Mouse (Mus musculus) embryonic facial prominence, embryonic 12.5 days (tissue): ENCODE measurements around the gene Atl1. TPM values are rescaled to one million over a fixed set of nuclear protein-coding genes. Genes with fewer than 3 reads are reported as not detected.

Source experiments
- ATAC-seq: fragments of 200-750 bp; cut with Nextera tagmentation; 2 replicates; pipeline ENCODE4 v1.8.0; 2017; ENCODE audit not compliant: insufficient number of reproducible peaks, insufficient read depth, low FRiP score, low TSS enrichment
- H3K27ac ChIP-seq: fragments of 300-500 bp; sonication (generic); 2 replicates; pipeline ENCODE4 v1.5.1; 2016; ENCODE audit warnings: mild to moderate bottlenecking
- H3K27me3 ChIP-seq: fragments of 300-500 bp; sonication (generic); 2 replicates; pipeline ENCODE4 v1.6.1; 2016; ENCODE audit warnings: mild to moderate bottlenecking, moderate library complexity
- H3K36me3 ChIP-seq: fragments of 300-500 bp; sonication (generic); 2 replicates; pipeline ENCODE4 v1.6.1; 2016; ENCODE audit warnings: mild to moderate bottlenecking
- H3K4me1 ChIP-seq: fragments of 300-500 bp; sonication (generic); 2 replicates; pipeline ENCODE4 v1.6.1; 2016
- H3K4me2 ChIP-seq: fragments of 300-500 bp; sonication (generic); replicated peaks from 2 replicates; pipeline ENCODE4 v1.6.1; 2016; ENCODE audit warnings: mild to moderate bottlenecking, moderate library complexity
- H3K4me3 ChIP-seq: fragments of 300-500 bp; sonication (generic); 2 replicates; pipeline ENCODE4 v1.5.1; 2016; ENCODE audit warnings: mild to moderate bottlenecking
- H3K9ac ChIP-seq: fragments of 300-500 bp; sonication (generic); 2 replicates; pipeline ENCODE4 v1.6.1; 2016; ENCODE audit warnings: mild to moderate bottlenecking, moderate library complexity
- H3K9me3 ChIP-seq: fragments of 300-500 bp; sonication (generic); 2 replicates; pipeline ENCODE4 v1.6.1; 2016; ENCODE audit warnings: mild to moderate bottlenecking, moderate library complexity
- WGBS: fragments of 180-500 bp; shearing (Covaris S2); methylation state at CpG from one replicate; pipeline ENCODE4 v1.1.7; 2016; 5-methylcytosine and 5-hydroxymethylcytosine counted together
- polyA plus RNA-seq: library from polyadenylated mRNA; unstranded; fragments of >200 nt; fragmentation: Nextera tagmentation; extraction: Ambion mirVana; gene quantifications from 2 replicates; pipeline ENCODE4 v1.2.1, GENCODE M21; 2016

The Atl1 gene
- polyA plus RNA-seq, 1 experiment from 2014 or later = 9.4 TPM

GRCm38 (mm10) chr12:69858847-69859246 lies 33.6 kb upstream of the Atl1 start:
- Histone ChIP-seq H3K4me1 (no peaks in the 10 kb centered on the region), H3K9ac (no peak overlapping the region), H3K27me3 (no peaks in the 10 kb centered on the region), H3K36me3 (peaks cover 9% of the 10 kb centered on the region), H3K27ac (no peak overlapping the region), H3K9me3 (no peaks in the 10 kb centered on the region), H3K4me3 (no peak overlapping the region), H3K4me2 (no peak overlapping the region)
- 91% methylated on average over 4 of the region's 4 CpGs for WGBS
- no peak for ATAC-seq

- H3K27me3 ChIP-seq = no peaks in the 10 kb centered on the region
- no peak overlapping the region for H3K27ac ChIP-seq
- WGBS = 76% methylated on average over 4 of the region's 5 CpGs
- no peak overlapping the region for H3K9ac ChIP-seq
- H3K9me3 ChIP-seq = no peaks in the 10 kb centered on the region
- H3K4me1 ChIP-seq = no peaks in the 10 kb centered on the region
- no peak overlapping the region for H3K4me2 ChIP-seq
- H3K36me3 ChIP-seq = no peaks in the 10 kb centered on the region
- H3K4me3 ChIP-seq = no peak overlapping the region
- ATAC-seq = no peak
These were observed 28.9 kb upstream of the Atl1 start for GRCm38 (mm10) chr12:69863505-69863904.

DNA sequence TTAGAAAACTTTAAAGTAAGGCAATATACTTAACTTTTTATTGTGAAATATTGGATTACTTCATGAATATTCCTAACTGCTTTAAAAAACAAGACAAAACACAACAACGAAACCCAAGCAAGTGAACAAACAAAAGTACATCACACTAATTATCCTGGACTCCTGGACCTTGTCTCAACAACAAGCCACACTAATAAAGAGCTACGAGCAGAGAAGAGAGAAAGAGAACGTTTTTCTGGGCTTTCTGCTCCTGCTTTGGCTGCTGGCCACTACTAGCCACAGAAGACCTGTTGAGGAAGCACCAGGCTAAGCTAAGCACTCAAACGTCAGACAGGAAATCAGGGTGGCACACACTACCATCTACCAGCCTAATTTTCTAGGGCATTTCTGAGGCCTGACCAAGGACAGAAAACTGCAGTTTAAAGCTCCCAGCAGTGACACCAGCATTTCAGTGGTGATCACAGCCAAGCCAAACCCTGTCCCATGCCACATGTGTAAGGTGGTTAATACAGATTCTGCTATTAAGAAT lies 28.2 kb upstream of the Atl1 start:
- no peak overlapping the region for H3K4me2 ChIP-seq
- no peak overlapping the region for H3K27ac ChIP-seq
- no peaks in the 10 kb centered on the region for H3K9me3 ChIP-seq
- no peaks in the 10 kb centered on the region for H3K36me3 ChIP-seq
- H3K9ac ChIP-seq = no peak overlapping the region
- no peak overlapping the region for H3K4me3 ChIP-seq
- WGBS = 59% methylated on average over 4 of the region's 4 CpGs
- H3K4me1 ChIP-seq = no peaks in the 10 kb centered on the region
- no peaks in the 10 kb centered on the region for H3K27me3 ChIP-seq
- ATAC-seq = no peak

DNA sequence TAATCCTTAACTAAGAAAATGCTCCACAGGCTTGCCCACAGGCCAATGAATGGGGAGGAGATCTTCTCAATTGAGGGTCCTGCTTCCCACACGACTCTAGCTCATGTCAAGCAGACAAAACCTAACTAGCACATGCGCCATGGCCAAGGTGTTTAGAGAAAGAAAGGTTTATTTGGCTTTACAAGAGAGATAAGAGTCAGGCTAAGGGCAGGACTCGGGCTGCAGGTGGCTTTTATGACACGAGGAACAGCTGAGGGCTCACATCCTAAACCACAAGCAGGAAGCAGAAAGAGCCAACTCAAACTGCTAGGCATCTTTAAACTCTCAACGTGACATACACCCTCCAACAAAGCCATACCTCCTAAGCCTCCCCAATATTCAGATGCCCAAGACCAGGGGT lies 25.1 kb upstream of the Atl1 start:
- Histone ChIP-seq H3K4me1 (no peaks in the 10 kb centered on the region), H3K27ac (no peak overlapping the region), H3K9me3 (no peaks in the 10 kb centered on the region), H3K4me2 (no peak overlapping the region), H3K36me3 (peaks cover 25% of the 10 kb centered on the region), H3K27me3 (no peaks in the 10 kb centered on the region), H3K9ac (no peak overlapping the region), H3K4me3 (no peak overlapping the region)
- ATAC-seq = no peak
- 88% methylated on average over 5 of the region's 5 CpGs for WGBS

DNA sequence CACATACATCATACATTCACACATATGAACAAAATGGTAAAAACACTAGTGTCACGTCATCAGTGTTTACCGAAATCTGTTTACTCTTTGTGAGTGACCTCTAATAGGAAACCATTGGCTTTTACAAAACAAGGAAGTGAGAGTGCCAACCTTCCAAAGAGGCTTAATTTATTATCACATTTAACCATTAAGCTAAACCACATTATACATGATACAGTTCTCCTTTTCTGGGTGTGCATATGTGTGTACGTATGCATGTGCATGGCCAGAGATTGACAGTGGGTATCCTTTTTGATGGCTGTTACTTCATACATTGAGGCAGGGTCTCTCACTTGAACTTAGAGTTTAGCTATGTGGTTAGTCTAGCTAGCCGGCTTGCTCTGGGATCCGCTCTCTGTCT lies 20.8 kb upstream of the Atl1 start:
- H3K9ac ChIP-seq = no peak overlapping the region
- peaks cover 25% of the 10 kb centered on the region for H3K36me3 ChIP-seq
- WGBS = 98% methylated on average over 5 of the region's 5 CpGs

GRCm38 (mm10) chr12:69877842-69878363 lies 14.5 kb upstream of the Atl1 start:
- Histone ChIP-seq H3K4me1 (peaks cover 33% of the 10 kb centered on the region), H3K4me2 (no peak overlapping the region), H3K4me3 (no peak overlapping the region), H3K9me3 (no peaks in the 10 kb centered on the region), H3K27me3 (no peaks in the 10 kb centered on the region), H3K36me3 (no peaks in the 10 kb centered on the region), H3K27ac (no peak overlapping the region), H3K9ac (no peak overlapping the region)
- no peak for ATAC-seq
- WGBS = 89% methylated on average over 9 of the region's 9 CpGs

More for the DNA sequence above, 20.8 kb upstream of the Atl1 start:
- no peaks in the 10 kb centered on the region for H3K4me1 ChIP-seq
- no peak overlapping the region for H3K4me3 ChIP-seq
- H3K9me3 ChIP-seq = no peaks in the 10 kb centered on the region
- no peaks in the 10 kb centered on the region for H3K27me3 ChIP-seq
- H3K4me2 ChIP-seq = no peak overlapping the region
- H3K27ac ChIP-seq = no peak overlapping the region
- ATAC-seq = no peak

DNA sequence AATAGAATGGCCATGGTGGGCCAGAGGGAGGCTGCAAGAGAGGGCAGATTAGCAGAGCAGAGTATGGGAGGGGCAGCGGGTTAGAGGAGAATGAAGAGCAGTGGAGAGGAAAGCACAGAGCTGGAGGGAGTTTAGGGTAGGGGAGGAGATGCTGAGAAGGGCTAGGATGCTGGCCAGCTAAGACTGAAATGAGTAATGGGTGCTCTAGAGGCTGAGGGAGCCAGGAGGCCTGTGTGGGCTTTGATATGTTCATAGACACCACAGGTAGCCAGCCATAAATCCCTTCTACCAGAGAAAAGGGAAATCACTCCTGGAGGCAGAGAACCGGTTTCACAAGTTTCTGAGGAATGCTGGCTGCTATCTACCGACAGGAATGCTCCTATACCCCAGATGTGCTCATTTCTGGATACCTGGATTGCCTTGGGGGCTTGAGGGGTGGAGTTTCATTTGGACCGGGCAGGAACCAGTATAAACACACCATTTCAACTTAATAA lies 13.2 kb upstream of the Atl1 start:
- no peaks in the 10 kb centered on the region for H3K27me3 ChIP-seq
- H3K4me3 ChIP-seq = no peak overlapping the region
- peak overlapping the region; percentile 70; the same call in 1 of the 2 replicates for H3K27ac ChIP-seq
- H3K4me2 ChIP-seq = peak overlapping the region; percentile 22
- ATAC-seq = peak; percentile 56; the same call in 1 of the 2 replicates
- H3K36me3 ChIP-seq = no peaks in the 10 kb centered on the region
- H3K4me1 ChIP-seq = peaks cover 33% of the 10 kb centered on the region
- WGBS = 7% methylated on average over 4 of the region's 4 CpGs
- H3K9me3 ChIP-seq = no peaks in the 10 kb centered on the region
- H3K9ac ChIP-seq = no peak overlapping the region

- peak overlapping the region; percentile 70 for H3K27ac ChIP-seq
- H3K4me3 ChIP-seq = no peak overlapping the region
- H3K9me3 ChIP-seq = no peaks in the 10 kb centered on the region
- peak overlapping the region; percentile 22 for H3K4me2 ChIP-seq
- H3K4me1 ChIP-seq = peaks cover 33% of the 10 kb centered on the region
- no peaks in the 10 kb centered on the region for H3K36me3 ChIP-seq
- WGBS = 14% methylated on average over 6 of the region's 6 CpGs
- H3K27me3 ChIP-seq = no peaks in the 10 kb centered on the region
- no peak for ATAC-seq
- H3K9ac ChIP-seq = no peak overlapping the region
These were observed 12.7 kb upstream of the Atl1 start for GRCm38 (mm10) chr12:69879739-69880138.

GRCm38 (mm10) chr12:69881198-69881905 lies 11.1 kb upstream of the Atl1 start:
- peaks cover 33% of the 10 kb centered on the region for H3K4me1 ChIP-seq
- H3K4me3 ChIP-seq = no peak overlapping the region
- no peak for ATAC-seq
- no peak overlapping the region for H3K9ac ChIP-seq
- WGBS = 35% methylated on average over 10 of the region's 10 CpGs
- no peak overlapping the region for H3K4me2 ChIP-seq
- H3K9me3 ChIP-seq = no peaks in the 10 kb centered on the region
- H3K27me3 ChIP-seq = no peaks in the 10 kb centered on the region
- peak overlapping the region; percentile 50; the same call in 1 of the 2 replicates for H3K27ac ChIP-seq
- no peaks in the 10 kb centered on the region for H3K36me3 ChIP-seq

GRCm38 (mm10) chr12:69884053-69884452 lies 8.4 kb upstream of the Atl1 start:
- Histone ChIP-seq H3K36me3 (no peaks in the 10 kb centered on the region), H3K27me3 (no peaks in the 10 kb centered on the region), H3K4me1 (peaks cover 29% of the 10 kb centered on the region), H3K4me2 (no peak overlapping the region), H3K9ac (no peak overlapping the region), H3K27ac (no peak overlapping the region), H3K9me3 (no peaks in the 10 kb centered on the region), H3K4me3 (no peak overlapping the region)
- WGBS = 94% methylated on average over 5 of the region's 5 CpGs
- no peak for ATAC-seq

DNA sequence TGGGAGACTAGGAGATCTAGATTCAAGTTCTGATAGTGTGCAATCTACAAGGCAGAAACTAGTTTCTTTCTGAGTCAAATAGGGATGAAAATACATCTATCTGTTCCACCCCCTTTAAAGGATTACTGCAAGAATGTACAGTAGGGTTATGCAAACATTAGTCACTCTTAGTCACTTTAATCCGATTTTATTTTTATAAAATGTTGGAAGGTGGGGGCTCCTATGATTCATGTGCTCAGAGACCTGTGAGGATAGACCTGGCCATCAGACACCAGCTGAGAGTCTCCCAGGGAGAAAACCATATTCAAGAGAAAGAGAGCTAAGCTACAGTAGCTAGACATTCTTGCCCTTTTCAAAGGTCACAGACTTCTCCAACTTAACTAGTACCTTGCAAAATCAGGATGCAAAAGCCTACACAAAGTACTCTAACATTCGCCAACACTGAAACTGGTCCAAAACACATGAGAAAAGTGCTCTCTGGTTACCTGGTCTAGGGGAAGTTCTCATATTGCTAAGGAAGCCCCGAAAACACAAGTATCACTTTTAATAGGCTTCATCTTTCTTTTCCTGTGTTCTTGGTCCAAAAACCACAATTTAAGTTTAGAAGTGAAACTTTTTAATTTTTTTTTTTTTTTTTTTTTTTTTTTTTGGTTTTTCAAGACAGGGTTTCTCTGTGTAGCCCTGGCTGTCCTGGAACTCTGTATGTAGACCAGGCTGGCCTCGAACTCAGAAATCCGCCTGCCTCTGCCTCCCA lies 7.1 kb upstream of the Atl1 start:
- no peak overlapping the region for H3K4me3 ChIP-seq
- H3K9me3 ChIP-seq = no peaks in the 10 kb centered on the region
- no peaks in the 10 kb centered on the region for H3K27me3 ChIP-seq
- 91% methylated on average over 5 of the region's 5 CpGs for WGBS
- H3K4me1 ChIP-seq = peaks cover 29% of the 10 kb centered on the region
- H3K27ac ChIP-seq = no peak overlapping the region
- H3K9ac ChIP-seq = no peak overlapping the region
- ATAC-seq = no peak
- H3K36me3 ChIP-seq = 0 out of 2 replicates have a peak, but pooled peaks cover 4% of the 10 kb centered on the region
- no peak overlapping the region for H3K4me2 ChIP-seq
